Mouse (Mus musculus): ENCODE measurements around the gene Hoxc11.

DNA sequence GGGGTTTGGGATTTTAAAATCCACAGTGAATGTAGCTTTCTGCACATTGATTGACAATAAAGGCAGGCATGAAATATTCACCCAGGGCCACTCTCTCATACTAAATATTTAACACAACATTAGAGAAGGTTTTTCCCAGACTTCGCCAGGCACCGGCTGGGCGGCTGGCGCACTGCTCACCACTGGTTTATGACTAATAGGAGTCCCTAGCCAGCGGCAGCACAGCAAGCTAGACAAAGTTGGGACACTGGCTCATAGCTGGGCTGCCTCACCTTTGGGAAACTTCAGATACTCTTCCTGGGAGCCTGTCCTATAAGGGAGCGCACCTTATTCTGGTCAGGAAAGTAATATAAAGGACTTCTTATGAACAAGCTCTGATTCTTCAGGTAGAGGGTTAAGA is 666 bp upstream of the Hoxc11 start:
- TF ChIP-seq TAL1 (IDR thresholded peaks at IDR 0.05; ENCODE audit: low read length) (no peak), GATA1 (IDR thresholded peaks at IDR 0.05; ENCODE audit: low read length) (no peak)

Data from erythroblast, embryonic 14.5 days (primary cell).